Mouse (Mus musculus): Measurements from ENCODE around the gene Raph1. TPM values are rescaled to one million over a fixed set of nuclear protein-coding genes. Genes with fewer than 3 reads are reported as not detected.
"Not testable (repeated sequence)": the region's sequence is repeated elsewhere in the genome, so short reads cannot be mapped to it uniquely, and the experiment has no call there.

The Raph1 gene
- polyA plus RNA-seq, 1 experiment from 2014 or later: 24.3 TPM

- ATAC-seq (ENCODE audit: insufficient read depth, low FRiP score, low TSS enrichment) (no peak), DNase-seq (ENCODE audit: low spot score) (no peak)
- Histone ChIP-seq H3K36me3 (ENCODE audit: control insufficient read depth, insufficient read depth, low read length) (peaks cover 2% of the 10 kb centered on the region; the same call in 1 of the 2 replicates), H3K27me3 (ENCODE audit: control insufficient read depth, insufficient read depth, low read length) (no peaks in the 10 kb centered on the region), H3K4me1 (ENCODE audit: control insufficient read depth, insufficient read depth, low read length) (no peaks in the 10 kb centered on the region), H3K4me3 (ENCODE audit: low read depth, low read length) (no peak overlapping the region), H3K9ac (ENCODE audit: low read length) (no peak overlapping the region), H3K27ac (ENCODE audit: low read depth, low read length) (no peak overlapping the region), H3K4me2 (ENCODE audit: low read depth) (no peak overlapping the region), H3K9me3 (ENCODE audit: control insufficient read depth, low read length) (no peaks in the 10 kb centered on the region)
- WGBS: 93% methylated on average over 12 of the region's 12 CpGs
Observed at GRCm38 (mm10) chr1:60447067-60447466, 119.8 kb downstream of the Raph1 start.

- H3K36me3 ChIP-seq (ENCODE audit: control insufficient read depth, insufficient read depth, low read length); ATAC-seq (ENCODE audit: insufficient read depth, low FRiP score, low TSS enrichment): not testable (repeated sequence)
Observed at GRCm38 (mm10) chr1:60441438-60441837, 125.5 kb downstream of the Raph1 start.

GRCm38 (mm10) chr1:60432497-60432896 is 134.4 kb downstream of the Raph1 start:
- no peak overlapping the region for H3K4me3 ChIP-seq (ENCODE audit: low read depth, low read length)
- no peaks in the 10 kb centered on the region for H3K27me3 ChIP-seq (ENCODE audit: control insufficient read depth, insufficient read depth, low read length)
- no peak overlapping the region for H3K9ac ChIP-seq (ENCODE audit: low read length)
- H3K9me3 ChIP-seq (ENCODE audit: control insufficient read depth, low read length): no peaks in the 10 kb centered on the region
- no peak overlapping the region for H3K4me2 ChIP-seq (ENCODE audit: low read depth)
- no peaks in the 10 kb centered on the region for H3K36me3 ChIP-seq (ENCODE audit: control insufficient read depth, insufficient read depth, low read length)
- ATAC-seq (ENCODE audit: insufficient read depth, low FRiP score, low TSS enrichment) (no peak), DNase-seq (ENCODE audit: low spot score) (no peak)
- no peaks in the 10 kb centered on the region for H3K4me1 ChIP-seq (ENCODE audit: control insufficient read depth, insufficient read depth, low read length)
- 0% methylated on average over 1 of the region's 1 CpGs for WGBS
- H3K27ac ChIP-seq (ENCODE audit: low read depth, low read length): no peak overlapping the region

More at GRCm38 (mm10) chr1:60441438-60441837, 125.5 kb downstream of the Raph1 start:
- H3K4me1 ChIP-seq (ENCODE audit: control insufficient read depth, insufficient read depth, low read length); H3K4me2 ChIP-seq (ENCODE audit: low read depth); H3K9me3 ChIP-seq (ENCODE audit: control insufficient read depth, low read length); H3K27ac ChIP-seq (ENCODE audit: low read depth, low read length); H3K27me3 ChIP-seq (ENCODE audit: control insufficient read depth, insufficient read depth, low read length); DNase-seq (ENCODE audit: low spot score); H3K4me3 ChIP-seq (ENCODE audit: low read depth, low read length); H3K9ac ChIP-seq (ENCODE audit: low read length): not testable (repeated sequence)
- WGBS: 82% methylated on average over 5 of the region's 5 CpGs

Small RNA genes lying within 50 kb of the gene (microRNA-seq; reads per million reads assigned to microRNA genes)
- gene Gm23762: not detected

Other genes starting within 250 kb of the Raph1 start
- 12.1 and 15.1 TPM in 2 replicates for gene Cyp20a1, start 223.8 kb downstream of the Raph1 start, polyA plus RNA-seq (2014; fragmentation: Nextera tagmentation; extraction: Ambion mirVana)
- 49.6 and 53.6 TPM in 2 replicates for gene Abi2, start 157.5 kb downstream of the Raph1 start, polyA plus RNA-seq (2014; fragmentation: Nextera tagmentation; extraction: Ambion mirVana)
- 0.14 and 0.15 TPM in 2 replicates for gene Cd28, start 149.7 kb upstream of the Raph1 start, polyA plus RNA-seq (2014; fragmentation: Nextera tagmentation; extraction: Ambion mirVana)